Mouse (Mus musculus): Measurements from ENCODE around the gene Sgcd.

Sgcd gene

DNA sequence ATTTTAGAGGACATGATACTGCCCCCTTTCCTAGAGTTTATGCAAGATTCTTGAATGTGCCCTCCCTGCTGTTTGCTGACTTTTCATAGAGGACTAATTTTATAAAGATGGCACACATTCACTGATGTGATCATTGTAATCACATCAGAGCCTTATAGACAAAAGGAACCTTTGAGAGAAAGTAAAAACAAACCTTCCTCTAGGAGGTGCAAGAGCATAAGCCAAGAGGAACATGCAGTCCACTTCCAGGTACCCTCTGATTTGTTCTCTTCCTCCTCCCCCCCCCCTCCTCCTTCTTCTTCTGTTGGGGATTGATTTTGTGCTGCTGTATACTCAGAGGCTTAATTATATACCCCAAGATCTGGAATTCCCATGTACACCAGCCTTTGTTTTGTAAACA lies 978.6 kb downstream of the Sgcd start:
- DNase-seq (ENCODE audit: low spot score), result no peak

DNA sequence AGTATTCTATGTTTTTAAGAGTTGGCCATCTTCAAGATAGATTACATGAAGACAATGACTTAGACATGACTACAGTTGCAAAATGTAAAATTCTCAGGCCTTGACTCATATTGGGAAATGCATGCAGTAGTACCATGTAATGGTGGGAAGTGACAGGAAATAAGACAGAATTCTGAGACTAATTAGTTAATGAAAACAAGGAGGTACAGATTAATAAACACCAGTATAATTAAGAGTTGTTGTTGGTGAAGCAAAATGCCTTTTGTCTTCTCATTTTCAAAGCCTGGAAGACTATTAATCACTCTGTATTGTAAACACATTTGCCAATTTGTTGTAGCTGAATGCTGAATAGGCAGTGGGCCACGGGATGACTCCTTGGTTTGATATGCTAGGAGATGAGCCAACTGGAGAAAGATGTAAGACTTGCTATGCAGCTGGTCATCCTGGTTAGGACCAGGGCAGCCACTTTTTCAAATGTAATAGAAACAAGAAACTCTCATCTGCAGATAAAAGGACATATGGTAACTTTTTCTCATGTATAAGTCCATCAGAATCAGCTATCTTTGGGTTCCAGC lies 983.4 kb downstream of the Sgcd start:
- DNase-seq (ENCODE audit: low spot score), result no peak

DNA sequence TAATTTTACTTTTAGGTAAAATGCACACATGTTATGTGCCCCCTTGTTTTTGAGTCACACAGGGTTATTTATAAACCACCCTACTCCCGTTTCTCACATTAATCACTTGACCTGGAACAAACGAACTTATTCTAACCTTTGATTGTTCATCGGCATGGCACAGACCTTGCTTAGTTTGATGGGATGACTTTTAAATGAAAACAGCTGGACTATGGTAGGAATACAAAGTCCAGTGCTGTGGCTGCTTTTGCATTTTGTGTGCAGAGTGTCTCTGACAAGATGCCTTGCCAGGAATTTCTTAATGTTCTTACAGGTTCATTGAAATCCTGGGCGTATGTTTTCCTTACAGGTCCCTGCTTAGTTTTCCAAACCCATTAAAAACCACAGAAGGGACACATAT lies 1049.5 kb downstream of the Sgcd start:
- no peak for DNase-seq (ENCODE audit: low spot score)

DNA sequence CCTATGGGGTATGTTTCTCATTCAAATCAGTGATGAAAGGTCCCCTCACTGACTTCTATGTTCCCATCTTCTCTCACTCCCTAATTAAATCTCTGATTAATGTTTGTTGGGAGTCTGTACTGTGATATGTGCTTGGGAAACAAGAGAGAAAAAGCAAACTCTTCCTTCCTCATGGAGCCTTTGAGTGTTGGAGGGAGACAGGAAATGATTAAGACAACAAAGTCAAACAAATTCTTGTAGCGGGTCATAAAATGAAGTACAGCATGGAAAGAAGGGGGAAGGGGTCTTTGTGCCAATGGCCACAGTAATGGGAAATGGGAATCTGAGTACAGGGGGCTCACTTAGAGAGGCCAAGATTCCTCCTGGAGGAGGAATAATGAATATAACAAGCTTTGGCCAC lies 1063.8 kb downstream of the Sgcd start:
- DNase-seq (ENCODE audit: low spot score), result no peak

DNA sequence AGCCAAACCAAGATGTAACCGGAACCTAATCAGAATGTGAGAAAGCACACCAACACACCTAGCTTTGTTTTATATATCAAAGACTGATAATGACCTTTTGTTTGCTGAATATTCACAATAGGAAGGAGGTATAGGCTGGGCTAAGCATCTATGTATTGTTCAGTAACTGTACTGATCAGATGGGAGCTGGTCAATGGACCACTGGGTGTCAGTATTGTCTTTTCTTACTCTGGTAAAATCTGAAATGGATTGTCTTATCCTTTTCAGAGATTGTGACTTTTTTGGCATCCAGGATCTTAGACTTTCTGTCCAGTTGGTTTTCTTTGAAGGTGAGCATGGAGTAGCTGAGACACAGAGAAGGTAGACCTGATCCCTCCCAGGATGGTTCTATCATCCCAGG lies 1068.5 kb downstream of the Sgcd start:
- no peak for DNase-seq (ENCODE audit: low spot score)

DNA sequence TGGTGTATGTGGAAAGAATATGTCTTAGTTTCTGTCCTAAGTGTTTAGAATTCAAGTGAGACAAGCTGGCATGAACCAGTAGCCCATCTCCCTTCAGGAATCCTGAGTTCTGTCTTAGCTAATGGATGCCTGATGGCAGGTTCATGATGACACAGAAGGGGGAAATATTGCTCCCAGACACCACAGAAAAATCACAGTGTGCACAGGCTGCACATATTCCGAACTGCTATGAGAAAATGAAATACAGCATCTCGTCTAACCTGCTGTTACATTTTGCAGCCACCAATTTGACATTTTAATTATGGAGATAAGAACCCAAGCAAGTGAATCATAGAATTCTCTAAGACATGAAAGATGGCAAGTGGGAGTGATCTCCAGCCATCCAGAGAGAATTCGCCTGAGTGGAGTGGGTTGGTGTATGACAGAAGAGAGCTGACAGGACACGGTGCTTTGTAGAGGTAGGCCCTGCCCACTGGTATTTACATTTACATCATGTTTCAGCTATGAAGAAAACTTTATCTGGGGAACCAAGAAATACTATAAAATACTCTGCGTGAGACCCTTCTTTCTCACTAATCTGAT lies 1076.0 kb downstream of the Sgcd start:
- DNase-seq (ENCODE audit: low spot score), result no peak

DNA sequence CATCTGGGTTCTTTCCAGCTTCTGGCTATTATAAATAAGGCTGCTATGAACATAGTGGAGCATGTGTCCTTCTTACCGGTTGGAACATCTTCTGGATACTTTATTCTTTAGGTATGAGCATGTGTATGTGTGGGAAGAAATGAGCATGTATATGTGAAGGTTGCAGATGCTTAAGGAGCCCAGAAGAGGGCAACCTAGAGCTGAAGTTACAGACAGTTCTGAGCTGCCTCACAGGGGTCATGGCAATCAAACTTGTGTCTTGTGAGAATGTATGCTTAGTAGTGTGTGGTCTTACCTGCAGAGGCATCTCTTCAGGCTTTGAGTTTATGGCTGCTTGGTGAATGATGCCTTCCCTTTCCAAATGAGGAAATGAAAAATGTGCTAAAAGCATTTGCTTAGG lies 1084.5 kb downstream of the Sgcd start:
- no peak for DNase-seq (ENCODE audit: low spot score)

DNA sequence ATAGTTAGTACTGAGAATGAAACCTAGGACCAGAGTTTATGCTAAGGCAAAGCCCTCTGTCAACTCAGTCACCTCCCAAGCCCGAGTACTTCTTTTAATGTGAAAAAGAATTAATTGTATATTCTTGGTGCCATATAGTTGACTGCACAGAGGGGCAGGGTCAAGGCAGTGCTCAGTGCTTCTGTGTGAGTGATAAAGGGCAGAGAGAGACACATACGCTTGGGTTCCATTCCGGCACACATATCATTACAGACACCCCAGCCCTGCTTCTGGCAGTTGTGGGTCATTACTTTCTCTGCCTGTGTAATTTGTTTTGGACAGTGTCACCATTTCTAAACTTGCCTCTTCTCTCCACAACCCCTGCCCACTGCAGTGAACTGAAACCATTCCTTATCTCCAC lies 1099.7 kb downstream of the Sgcd start:
- DNase-seq (ENCODE audit: low spot score), result no peak

DNA sequence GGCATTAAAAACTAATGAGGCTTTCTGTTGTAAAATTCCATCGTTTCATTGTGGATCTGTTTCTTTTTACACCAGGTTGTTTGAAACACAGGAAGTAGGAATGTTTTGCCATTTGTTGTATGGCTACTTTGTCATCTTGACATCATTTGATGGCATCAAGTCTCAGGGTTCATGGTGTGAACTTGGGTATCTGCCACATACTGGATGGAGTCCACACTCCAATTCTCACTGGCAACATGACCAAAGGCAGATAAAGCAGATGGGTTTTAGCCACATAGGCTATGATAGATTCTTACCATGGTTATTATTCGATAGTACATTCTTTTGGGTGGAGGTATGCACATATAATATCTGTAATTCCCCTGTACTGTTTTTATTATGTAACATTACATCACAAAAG lies 1106.3 kb downstream of the Sgcd start:
- DNase-seq (ENCODE audit: low spot score), result no peak

DNA sequence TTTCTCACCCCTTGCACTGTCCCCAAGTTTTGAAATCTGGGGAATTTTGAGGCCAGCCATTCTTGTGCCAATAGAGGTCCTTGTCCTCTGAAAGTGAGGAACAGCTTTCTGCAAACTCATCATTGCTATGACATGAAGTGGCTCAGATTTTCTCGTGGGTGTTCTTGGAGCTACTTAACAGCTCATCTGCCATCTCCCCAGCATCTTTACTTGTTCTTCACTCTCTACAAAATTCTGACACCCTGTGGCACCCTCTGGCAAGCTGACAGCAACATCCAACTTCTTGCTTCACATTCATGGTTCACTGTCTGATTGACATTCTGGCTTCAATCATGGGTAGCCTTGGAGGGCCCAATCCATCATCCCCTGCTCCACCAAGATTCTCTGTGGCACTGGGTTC lies 1113.0 kb downstream of the Sgcd start:
- DNase-seq (ENCODE audit: low spot score), result no peak

DNA sequence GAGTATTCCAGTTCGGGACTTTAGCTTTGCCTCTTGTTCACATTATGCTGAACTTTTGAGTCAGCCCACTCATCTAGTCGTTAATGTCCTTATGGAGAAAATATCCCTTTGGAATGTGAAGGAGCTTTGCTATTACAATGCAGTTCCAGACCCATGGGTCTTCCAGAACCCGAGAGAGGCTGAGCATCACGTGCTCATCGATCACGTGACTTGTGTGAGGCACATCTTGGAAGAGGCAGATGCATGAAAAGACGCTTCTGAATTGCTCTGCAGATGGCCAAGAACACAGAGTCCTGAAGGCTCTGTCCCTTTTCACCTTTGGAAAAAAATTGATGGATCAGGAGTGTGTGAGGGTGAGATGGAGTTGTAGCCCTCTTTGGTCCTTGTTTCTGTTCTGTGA lies 1120.2 kb downstream of the Sgcd start:
- DNase-seq (ENCODE audit: low spot score), result no peak

DNA sequence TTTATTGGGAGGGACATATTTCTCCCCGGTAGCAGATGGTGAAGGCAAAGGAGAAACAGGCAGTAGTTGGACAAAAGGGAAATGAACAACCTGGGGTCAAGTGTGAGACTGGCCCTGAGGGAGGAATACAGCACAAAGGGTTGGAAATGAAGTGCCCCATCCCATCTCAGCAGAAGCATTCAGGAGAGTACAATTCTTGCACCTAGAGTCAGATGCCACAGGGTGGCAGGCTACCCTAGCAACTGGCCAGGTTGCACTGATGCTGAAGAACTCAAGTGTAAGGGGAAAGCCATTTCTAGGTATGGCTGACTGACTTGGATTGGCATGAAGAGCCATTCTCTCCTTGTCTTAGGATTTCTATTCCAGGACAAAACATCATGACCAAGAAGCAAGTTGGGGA lies 1124.0 kb downstream of the Sgcd start:
- no peak for DNase-seq (ENCODE audit: low spot score)

DNA sequence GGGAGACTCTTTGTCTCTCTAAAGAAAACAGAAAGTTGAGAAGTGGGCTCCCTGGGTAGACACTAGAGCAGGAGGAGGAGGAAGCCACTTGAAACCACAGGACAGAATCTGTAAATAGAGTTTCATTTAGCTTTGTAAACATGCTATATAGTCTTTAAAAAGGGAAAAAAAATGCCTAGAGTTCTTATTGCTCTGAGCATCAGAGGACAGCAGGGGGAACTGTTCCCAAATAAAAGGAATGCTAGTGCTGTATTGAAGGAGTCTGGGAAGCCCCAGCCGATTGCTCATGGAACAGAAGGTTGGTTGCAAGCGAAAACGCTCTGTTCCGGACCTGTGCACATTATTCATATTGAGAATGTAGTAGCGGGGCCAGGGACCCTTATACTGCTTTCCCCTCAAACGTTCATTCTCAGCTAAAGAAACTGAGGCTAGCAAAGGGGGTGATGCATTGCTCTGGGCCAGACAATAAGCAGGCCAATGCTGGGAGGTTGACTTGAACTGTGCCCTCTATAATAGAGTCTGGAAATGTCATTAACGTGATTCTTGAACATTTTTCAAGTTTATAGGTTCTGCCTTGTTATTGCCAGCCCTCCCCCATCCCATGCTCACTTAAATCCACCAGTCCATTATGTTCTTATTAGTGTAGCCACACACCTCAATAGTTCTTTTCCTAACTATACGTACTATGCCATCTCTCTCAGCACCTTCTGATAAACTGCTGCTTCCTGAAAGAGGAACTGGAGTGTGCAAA lies 1140.4 kb downstream of the Sgcd start:
- DNase-seq (ENCODE audit: low spot score), result no peak

DNA sequence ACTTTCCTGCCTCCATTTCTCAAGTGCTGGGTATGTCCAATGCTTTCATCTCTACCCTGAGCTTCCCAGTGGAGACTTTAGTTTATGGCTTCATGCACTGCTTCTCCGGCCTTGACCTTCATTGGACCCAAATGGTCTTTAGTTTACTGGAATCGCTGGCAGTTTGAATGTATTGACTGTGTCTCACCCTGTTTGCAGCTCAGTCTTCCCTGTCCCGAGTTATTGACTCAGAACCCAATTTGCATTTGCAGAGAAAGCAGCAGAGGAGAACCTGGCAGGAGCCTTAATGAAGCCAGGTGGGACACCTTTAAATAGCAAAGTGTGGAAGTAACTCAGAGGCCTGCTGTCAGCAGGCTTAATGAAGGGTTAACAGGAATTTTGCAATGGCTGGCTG lies 1140.9 kb downstream of the Sgcd start:
- no peak for DNase-seq (ENCODE audit: low spot score)

DNA sequence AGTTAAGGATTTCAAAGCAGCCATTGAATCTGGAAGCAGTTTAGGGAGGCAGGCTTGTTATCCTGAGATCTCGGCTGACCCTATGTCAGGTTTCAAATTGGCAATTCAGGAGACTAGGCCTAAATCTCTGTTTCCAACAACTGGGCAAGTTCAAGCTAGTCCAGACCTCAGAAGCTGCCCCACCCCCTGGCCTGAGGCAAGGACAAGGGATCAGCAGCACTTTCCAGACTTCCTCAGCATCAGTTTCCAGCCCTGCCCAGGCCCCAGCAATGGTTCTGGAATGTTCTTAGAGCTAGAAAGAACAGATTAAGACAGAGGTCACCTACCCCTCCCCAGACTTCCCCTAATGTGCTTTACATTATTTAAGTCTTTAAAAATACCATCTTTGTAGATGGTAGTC lies 1142.1 kb downstream of the Sgcd start:
- no peak for DNase-seq (ENCODE audit: low spot score)

Measured in testis, postnatal 10 days (tissue).